Mouse (Mus musculus) gastrocnemius, adult 2 months (tissue): ENCODE results near the gene Zap70. TPM values are rescaled to one million over a fixed set of nuclear protein-coding genes. Genes with fewer than 3 reads are reported as not detected.

ENCODE experiments used
- DNase-seq: peaks from one replicate; pipeline ENCODE4 v3.0.0; 2022
- H3K27ac ChIP-seq: fragments of 200-600 bp; 2 replicates; pipeline ENCODE4 v1.8.1; 2022; ENCODE audit warnings: mild to moderate bottlenecking
- H3K4me3 ChIP-seq: fragments of 200-600 bp; 2 replicates; pipeline ENCODE4 v1.8.1; 2022; ENCODE audit warnings: mild to moderate bottlenecking, moderate library complexity
- CTCF ChIP-seq: fragments of 200-600 bp; IDR thresholded peaks from 2 replicates; pipeline ENCODE4 v1.8.1; 2022; ENCODE audit warnings: antibody characterized with exemption, mild to moderate bottlenecking, moderate library complexity
- intact Hi-C: fragments of 180-260 bp; cut with DNase I; formaldehyde crosslinking; loops from one replicate; pipeline ENCODE4 v1.15.1; 2025
- long read RNA-seq, 2 experiments: library from polyadenylated mRNA; stranded (forward); transcript quantifications; one replicate each; pipeline ENCODE4 v2.0.0; 2021
- total RNA-seq, 2 experiments: library from RNA; stranded (reverse); gene quantifications; 2 replicates each; pipeline ENCODE4 v1.2.3; 2021

Gene Zap70
- total RNA-seq: under 1 TPM in 1 of 2 experiments, not detected in 1; 0.84 TPM
- long read RNA-seq, experiment 1, partial matches to known transcripts: 0 of 2 reads
- long read RNA-seq, experiment 1, other reads (novel, unspliced or antisense): 2 of 2 reads
- long read RNA-seq, experiment 2: 0 reads

DNA sequence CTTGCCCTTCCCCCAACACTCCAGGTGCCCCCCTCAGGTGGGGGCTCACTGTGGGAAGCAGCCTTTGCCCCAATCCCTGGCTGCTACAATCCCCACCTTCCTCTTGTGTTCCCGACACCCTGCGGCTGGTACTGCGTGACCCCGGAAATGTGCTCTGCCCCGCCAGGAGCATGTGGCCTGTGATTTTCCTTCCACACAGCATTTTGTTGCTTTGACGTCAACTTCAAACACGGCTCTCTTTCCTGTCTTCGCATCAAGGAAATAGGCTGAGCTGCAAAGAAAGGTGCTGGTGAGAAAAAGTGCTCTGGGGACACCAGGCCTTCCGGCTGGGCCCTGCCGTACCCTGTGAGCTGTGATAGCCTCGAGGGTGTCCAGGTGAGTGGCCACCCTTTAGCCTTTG is at the start of gene Zap70:
Gene Zap70 (plus strand): TSS at position 231 of the 400 bp plus-strand sequence.
- no peak within 1 kb of the TSS for H3K4me3 ChIP-seq
- intact Hi-C loops: no loop called here
- no peak within 1 kb of the TSS for H3K27ac ChIP-seq
- no peak for TF ChIP-seq CTCF
- DNase-seq: no peak

DNA sequence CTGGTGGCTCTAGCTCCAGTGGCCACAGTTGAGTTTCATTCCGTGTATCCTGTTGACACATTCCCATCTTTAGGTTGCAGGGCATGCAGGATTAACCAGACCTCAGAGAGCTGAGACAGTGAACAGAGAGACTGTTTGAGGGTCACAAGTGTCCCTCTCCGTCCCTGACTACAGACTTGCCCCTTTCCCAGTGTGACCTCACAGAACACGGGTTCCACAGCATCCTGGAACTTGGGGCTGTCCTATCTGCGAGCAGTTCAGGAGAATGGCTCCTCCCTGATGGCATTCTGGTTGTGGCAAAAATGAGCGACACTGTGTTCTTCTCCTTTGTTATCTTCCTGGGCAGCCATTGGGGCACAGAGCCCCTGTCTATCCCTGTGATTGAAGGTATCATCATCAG is 47.3 kb upstream of the Zap70 start, which contains the start of gene Actr1b:
Gene Actr1b (minus strand): TSS at position 112 of the 400 bp plus-strand sequence.
- intact Hi-C loops: no loop called here
- DNase-seq: peak; percentile 0
- Histone ChIP-seq H3K4me3 (no peak within 1 kb of the TSS), H3K27ac (no peak within 1 kb of the TSS)
- TF ChIP-seq CTCF: no peak

DNA sequence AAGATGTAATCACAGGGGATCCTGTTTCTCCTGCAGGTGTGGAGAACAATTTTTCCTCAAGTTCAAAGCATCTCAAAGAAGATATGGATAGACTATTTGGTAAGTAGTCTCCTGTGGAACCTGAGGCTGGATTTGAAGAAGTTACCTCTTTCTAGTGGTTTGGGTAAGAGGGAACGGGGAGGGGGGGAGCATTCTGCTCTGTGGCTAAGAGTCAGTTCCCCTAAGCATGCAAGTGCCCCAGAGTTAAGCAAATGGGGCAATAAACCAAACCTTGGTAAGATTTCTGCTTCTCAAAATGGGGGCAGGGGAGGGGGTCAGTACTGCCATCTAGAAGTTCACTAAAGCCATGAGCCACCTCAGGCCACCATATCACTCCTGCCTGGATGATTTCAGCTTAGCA is 42.8 kb upstream of the Zap70 start:
- intact Hi-C loops: no loop called here
- Histone ChIP-seq H3K27ac (no peak overlapping the region), H3K4me3 (no peak overlapping the region)
- no peak for TF ChIP-seq CTCF
- no peak for DNase-seq

DNA sequence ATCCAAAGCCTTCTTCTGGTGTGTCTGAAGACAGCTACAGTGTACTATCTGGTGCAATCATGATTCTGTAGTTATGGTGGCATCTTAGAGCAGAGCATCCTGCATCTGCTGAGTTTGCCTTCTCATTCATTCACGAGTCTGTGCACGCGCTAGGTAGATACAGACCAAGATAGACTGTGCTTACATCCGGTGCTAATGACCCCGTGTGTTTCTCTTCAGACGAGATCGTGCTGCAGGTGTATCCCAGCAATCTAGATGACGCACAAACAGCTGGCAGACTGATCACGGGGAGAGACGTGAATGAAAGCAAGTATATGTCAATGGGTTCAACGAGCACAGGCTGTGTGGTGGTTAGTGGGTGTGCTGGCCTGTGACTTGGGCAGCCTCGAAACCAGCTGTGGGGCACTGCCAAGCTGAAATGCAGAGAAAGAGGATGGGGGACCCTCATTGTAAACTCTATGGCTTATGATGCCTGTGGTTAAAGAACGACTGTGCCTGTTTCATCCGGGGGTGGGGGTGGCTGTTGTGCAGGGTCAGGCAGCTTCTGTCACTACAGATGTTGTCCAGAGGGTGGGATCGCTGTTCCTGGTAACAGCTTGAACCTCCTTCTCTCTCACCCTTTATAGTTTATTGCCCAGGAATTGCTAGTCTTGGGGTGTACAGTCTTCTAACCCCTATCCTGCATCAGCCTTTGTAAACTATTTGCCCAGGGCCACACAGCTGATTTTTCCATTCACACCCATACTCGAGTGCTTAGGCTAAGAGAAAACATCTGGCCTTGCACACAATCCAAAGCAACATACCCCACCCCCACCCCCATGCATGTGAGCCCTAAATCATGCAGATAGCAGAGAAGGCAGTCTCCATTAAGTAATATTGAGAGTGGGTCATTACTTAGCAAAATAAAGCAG is 38.2 kb upstream of the Zap70 start:
- intact Hi-C loops: no loop called here
- TF ChIP-seq CTCF: no peak
- Histone ChIP-seq H3K27ac (no peak overlapping the region), H3K4me3 (no peak overlapping the region)
- DNase-seq: no peak

DNA sequence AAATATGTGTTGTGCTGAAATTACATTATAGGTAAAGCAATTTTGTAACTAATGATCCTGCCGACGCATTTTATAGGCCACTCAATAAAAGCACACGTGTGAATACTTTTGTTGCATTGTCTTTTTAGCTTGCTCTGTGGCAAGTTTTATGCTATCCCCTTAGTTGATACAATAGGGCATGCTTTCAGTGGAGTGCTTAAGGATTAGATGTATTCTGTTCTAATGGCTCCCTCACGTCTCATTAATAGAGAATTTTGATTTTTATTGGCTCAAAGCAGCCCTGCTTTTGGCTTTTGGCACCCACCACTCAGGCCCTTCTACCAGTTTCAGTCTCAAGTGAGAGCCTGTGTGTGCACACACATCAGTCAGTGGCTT is 37.6 kb upstream of the Zap70 start:
- no peak for DNase-seq
- intact Hi-C loops: no loop called here
- H3K27ac ChIP-seq: no peak overlapping the region
- TF ChIP-seq CTCF: no peak
- H3K4me3 ChIP-seq: no peak overlapping the region

DNA sequence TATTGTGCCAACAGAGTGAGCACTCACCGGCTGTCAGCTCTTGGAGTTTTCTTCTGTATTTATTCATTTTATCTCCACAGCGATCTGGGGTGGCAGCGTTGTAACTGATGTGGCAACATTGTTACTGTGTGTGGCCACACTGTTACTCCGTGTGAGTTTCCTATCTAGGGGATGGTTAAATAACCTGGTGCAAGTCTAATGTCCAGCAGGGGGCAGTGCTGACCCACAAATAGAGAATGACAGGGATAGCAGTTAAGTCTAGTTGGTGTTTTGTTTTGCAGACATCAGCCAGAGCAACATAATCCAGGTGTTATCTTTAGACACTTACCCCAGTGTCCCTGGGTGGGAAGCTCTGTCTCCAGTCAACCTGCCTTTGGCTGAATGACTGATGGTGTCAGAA is 24.3 kb upstream of the Zap70 start:
- DNase-seq: peak; percentile 87
- TF ChIP-seq CTCF: peak; percentile 87
- intact Hi-C loops: loop anchor here (5.0 kb wide), 1 partner anchor 515 kb away; no protein-coding TSS in a partner anchor

DNA sequence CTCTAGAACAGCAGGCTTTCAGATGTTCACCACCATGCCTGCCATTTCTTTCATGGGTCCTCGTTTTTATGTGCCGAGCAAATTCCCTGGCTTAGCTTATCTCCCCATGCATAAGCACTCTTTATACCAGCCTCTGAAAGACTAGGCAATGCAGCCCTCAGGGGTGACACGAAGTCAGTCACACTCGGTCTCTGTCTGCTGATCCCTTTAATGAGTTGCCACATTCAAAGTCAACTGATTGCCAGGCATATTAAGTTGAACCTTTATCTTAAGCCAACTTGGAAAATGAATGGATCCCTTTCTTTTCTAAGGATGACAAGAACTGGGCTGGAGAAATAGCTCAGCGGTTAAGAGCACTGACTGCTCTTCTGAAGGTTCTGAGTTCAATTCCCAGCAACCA is 22.4 kb upstream of the Zap70 start:
- DNase-seq: no peak
- intact Hi-C loops: loop anchor here (5.0 kb wide), 1 partner anchor 513 kb away; no protein-coding TSS in a partner anchor
- TF ChIP-seq CTCF: no peak
- Histone ChIP-seq H3K4me3 (no peak overlapping the region), H3K27ac (no peak overlapping the region)

More for the DNA sequence above, 24.3 kb upstream of the Zap70 start:
- peak overlapping the region; percentile 20; the same call in 1 of the 2 replicates for H3K27ac ChIP-seq
- H3K4me3 ChIP-seq: no peak overlapping the region

DNA sequence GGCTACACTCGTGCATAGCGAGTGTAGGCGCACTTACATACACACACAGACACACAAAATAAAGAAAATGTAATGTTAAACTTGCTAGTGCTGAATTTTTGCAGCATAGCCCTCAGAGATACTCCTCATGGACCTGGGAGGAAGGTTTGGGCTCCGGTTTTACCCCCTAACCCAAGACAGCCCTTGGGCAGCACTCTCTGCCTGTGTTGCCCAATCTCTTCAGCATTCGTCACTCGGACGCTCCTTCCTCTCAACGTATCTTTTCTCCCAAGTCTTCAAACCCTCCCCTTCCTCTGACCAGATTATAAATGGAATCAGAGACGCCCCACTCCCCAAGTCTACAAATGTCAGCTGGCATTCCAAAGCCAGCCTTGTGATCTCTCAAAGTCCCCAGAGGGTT is 18.6 kb upstream of the Zap70 start:
- intact Hi-C loops: no loop called here

DNA sequence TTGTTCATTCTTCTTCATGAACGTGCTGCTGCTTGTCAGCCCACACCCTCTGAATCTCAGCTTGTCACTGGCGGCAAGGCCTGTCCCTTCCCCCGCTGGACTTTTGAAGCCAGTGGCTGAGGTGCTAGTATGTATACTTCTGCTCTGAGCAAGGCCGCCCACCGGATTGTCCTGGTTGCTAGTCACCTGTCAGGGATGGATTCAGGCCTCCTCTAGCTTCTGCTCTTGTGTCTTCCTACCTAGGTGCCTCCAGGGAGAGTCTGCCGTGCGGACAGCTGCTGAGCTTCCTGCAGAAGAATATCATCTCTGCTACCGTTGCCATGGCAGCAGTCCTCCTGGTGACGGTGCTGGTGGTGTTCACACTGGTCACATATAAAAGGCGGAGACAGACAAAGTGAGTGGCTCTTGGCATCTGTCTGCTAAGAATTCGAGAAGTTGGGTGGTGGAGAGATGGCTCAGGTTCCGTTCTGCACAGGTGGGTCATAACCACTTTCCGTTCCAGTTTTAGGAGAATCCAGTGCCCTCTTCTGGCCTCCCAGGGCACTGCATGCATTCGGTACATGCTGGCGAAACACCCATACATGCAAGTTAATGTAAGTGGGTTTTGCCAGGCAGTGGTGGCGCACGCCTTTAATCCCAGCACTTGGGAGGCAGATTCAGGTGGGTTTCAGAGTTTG is 17.2 kb upstream of the Zap70 start:
- intact Hi-C loops: no loop called here
- TF ChIP-seq CTCF: peak; percentile 80
- Histone ChIP-seq H3K4me3 (peak overlapping the region; percentile 55), H3K27ac (no peak overlapping the region)
- DNase-seq: peak; percentile 61

More for the DNA sequence above, 18.6 kb upstream of the Zap70 start:
- Histone ChIP-seq H3K27ac (no peak overlapping the region), H3K4me3 (no peak overlapping the region)
- DNase-seq: no peak
- TF ChIP-seq CTCF: no peak

DNA sequence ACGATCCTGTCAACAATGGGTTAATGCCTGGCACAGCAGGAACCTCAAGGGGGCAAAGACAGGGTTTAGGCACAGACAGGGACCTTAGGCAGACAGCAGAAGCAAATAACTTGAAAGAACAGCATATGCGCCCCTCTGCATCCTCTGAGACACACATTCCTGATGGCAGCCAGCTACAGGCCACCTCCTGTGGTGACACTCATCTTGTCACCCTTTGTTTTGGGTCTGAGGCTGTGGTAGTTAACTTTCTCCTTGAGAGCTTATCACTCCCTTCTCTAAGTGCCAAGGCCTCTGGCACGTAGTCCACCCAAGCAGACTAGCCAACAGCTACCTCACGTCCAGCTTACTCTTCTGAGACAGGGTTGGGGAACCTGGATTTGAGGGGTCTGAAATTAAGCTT is 15.9 kb upstream of the Zap70 start:
- TF ChIP-seq CTCF: no peak
- H3K4me3 ChIP-seq: no peak overlapping the region
- intact Hi-C loops: no loop called here
- no peak for DNase-seq
- no peak overlapping the region for H3K27ac ChIP-seq

DNA sequence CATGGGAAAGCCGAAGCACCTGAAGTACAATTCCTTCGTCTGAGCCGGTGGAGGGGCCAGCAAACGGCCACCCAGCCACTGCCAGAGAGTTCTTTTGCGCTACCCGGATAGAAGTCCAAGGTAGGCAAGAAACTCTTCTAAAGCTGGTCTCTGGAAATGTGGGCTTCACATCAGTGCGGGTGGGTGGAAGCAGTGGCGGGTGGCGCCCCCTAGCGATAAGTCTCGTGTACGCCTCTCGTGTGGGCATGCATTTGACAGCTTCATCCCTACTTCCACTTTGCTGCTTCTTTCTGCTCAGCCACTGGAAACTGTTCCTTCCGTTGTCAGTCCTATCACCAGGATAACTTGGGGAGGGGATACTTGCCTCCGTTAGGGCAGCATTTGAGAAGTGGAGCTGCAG is 15.1 kb upstream of the Zap70 start:
- DNase-seq: peak; percentile 35
- TF ChIP-seq CTCF: peak; percentile 61
- Histone ChIP-seq H3K27ac (no peak overlapping the region), H3K4me3 (no peak overlapping the region)
- intact Hi-C loops: no loop called here

DNA sequence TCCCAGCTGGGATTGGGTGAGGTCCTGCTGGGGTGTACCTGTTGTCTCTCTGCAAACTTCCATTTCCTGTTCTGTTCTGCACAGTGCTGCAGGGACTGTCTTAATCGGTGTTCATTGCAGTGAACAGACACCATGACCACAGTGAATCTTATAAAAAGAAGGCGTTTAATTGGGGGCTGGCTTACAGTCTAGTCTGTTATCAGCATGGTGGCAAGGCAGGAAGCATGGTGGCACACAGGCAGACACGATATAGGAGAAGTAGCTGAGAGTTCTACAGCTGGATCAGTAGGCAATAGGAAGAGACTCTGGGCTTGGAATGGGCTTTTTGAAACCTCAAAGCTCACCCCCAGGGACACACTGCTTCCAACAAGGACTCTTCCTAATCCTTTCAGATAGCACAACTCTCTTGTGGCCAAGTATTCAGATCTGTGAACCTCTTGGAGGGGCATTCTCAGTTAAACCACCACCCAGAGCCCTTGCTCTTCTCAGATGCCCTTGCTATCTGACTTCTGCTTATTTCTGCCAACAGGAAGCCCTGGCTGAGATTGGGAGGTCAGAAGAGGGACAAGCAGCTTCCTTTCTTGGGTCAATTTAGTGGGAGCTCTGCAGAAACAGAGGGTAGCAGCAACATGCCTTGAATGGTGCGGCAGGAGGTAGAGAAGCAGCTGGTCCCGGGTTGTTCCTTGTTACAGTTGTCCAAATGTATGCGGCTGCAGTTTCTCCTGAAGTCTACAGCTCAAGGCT is 7.5 kb upstream of the Zap70 start:
- DNase-seq: no peak
- no peak for TF ChIP-seq CTCF
- Histone ChIP-seq H3K4me3 (no peak overlapping the region), H3K27ac (no peak overlapping the region)
- intact Hi-C loops: no loop called here
